Mouse (Mus musculus) MEL (cell line): ENCODE data around the gene Cbr4. TPM values are rescaled to one million over a fixed set of nuclear protein-coding genes. Genes with fewer than 3 reads are reported as not detected.

Source experiments
- DNase-seq: peaks from one replicate; pipeline ENCODE4 v3.0.0; 2011; ENCODE audit warnings: low read depth, low spot score
- H3K27ac ChIP-seq: 2 replicates; pipeline ENCODE4 v1.5.1; 2012; ENCODE audit warnings: low read depth, mild to moderate bottlenecking, control low read depth, low read length, moderate library complexity; ENCODE audit not compliant: control insufficient read depth
- H3K27me3 ChIP-seq, 2 experiments: fragments of 150-350 bp in 1 of 2; sonication (generic) in 1 of 2; 2 replicates each; pipeline ENCODE4 v1.6.1; 2012; ENCODE audit warnings: low read length in 2 of 2, mild to moderate bottlenecking in 2 of 2, improper control_type of control experiment in 1 of 2, moderate library complexity in 1 of 2; ENCODE audit not compliant: insufficient read depth in 2 of 2, control insufficient read depth in 1 of 2
- H3K36me3 ChIP-seq, 2 experiments: 2 replicates each; pipeline ENCODE4 v1.6.1; 2012 to 2014; ENCODE audit warnings: low read length in 2 of 2, improper control_type of control experiment in 1 of 2, inconsistent platforms in 1 of 2, mild to moderate bottlenecking in 1 of 2; ENCODE audit not compliant: insufficient read depth in 2 of 2, control insufficient read depth in 1 of 2
- H3K4me1 ChIP-seq, 2 experiments: fragments of 150-350 bp in 1 of 2; sonication (generic) in 1 of 2; 2 replicates each; pipeline ENCODE4 v1.6.1; 2012; ENCODE audit warnings: low read length in 2 of 2, improper control_type of control experiment in 1 of 2, mild to moderate bottlenecking in 1 of 2; ENCODE audit not compliant: insufficient read depth in 2 of 2, control insufficient read depth in 1 of 2
- H3K4me3 ChIP-seq, 2 experiments: fragments of 150-350 bp in 1 of 2; sonication (generic) in 1 of 2; 2 replicates each; pipeline ENCODE4 v1.5.1; 2012; ENCODE audit warnings: low read depth in 2 of 2, low read length in 2 of 2, mild to moderate bottlenecking in 2 of 2, moderate library complexity in 2 of 2, control low read depth in 1 of 2, improper control_type of control experiment in 1 of 2; ENCODE audit not compliant: control insufficient read depth in 1 of 2, insufficient read depth in 1 of 2
- H3K79me2 ChIP-seq: 2 replicates; pipeline ENCODE4 v1.6.1; 2012; ENCODE audit warnings: mild to moderate bottlenecking, low read length, moderate library complexity; ENCODE audit not compliant: control insufficient read depth, poor library complexity, insufficient read depth
- H3K9ac ChIP-seq: 2 replicates; pipeline ENCODE4 v1.6.1; 2012; ENCODE audit warnings: low read depth, mild to moderate bottlenecking, control low read depth, low read length, moderate library complexity; ENCODE audit not compliant: control insufficient read depth, poor library complexity, severe bottlenecking
- H3K9me3 ChIP-seq: fragments of 150-350 bp; sonication (generic); replicated peaks from 2 replicates; pipeline ENCODE4 v1.6.1; 2012; ENCODE audit warnings: mild to moderate bottlenecking, low read length, improper control_type of control experiment, moderate library complexity; ENCODE audit not compliant: insufficient read depth
- BHLHE40 ChIP-seq: IDR thresholded peaks from 2 replicates; pipeline ENCODE4 v1.6.1; 2012; ENCODE audit warnings: low read depth, mild to moderate bottlenecking, inconsistent platforms, low read length, improper control_type of control experiment, borderline replicate concordance
- CHD2 ChIP-seq: IDR thresholded peaks from 2 replicates; pipeline ENCODE4 v1.6.1; 2011; ENCODE audit warnings: low read length, improper control_type of control experiment
- CTCF ChIP-seq, 3 experiments: IDR thresholded peaks in 2 of 3; conservative IDR thresholded peaks in 1 of 3; 2 replicates each; pipeline ENCODE4 v1.5.1; 2011 to 2012; ENCODE audit warnings: low read length in 3 of 3, low read depth in 2 of 3, mild to moderate bottlenecking in 2 of 3, improper control_type of control experiment in 1 of 3, inconsistent platforms in 1 of 3, mixed read lengths in 1 of 3, moderate library complexity in 1 of 3; ENCODE audit not compliant: control insufficient read depth in 1 of 3, insufficient read depth in 1 of 3, poor library complexity in 1 of 3, severe bottlenecking in 1 of 3
- E2F4 ChIP-seq: IDR thresholded peaks from 2 replicates; pipeline ENCODE4 v1.6.1; 2011; ENCODE audit warnings: low read depth, low read length, improper control_type of control experiment, borderline replicate concordance
- ELF1 ChIP-seq: IDR thresholded peaks from 2 replicates; pipeline ENCODE4 v1.6.1; 2014; ENCODE audit warnings: low read depth, mild to moderate bottlenecking, inconsistent platforms, low read length, improper control_type of control experiment, moderate library complexity
- EP300 ChIP-seq, 2 experiments: IDR thresholded peaks; 2 replicates each; pipeline ENCODE4 v1.6.1; 2011; ENCODE audit warnings: improper control_type of control experiment in 2 of 2, low read length in 2 of 2, low read depth in 1 of 2, mild to moderate bottlenecking in 1 of 2
- GABPA ChIP-seq: IDR thresholded peaks from 2 replicates; pipeline ENCODE4 v1.6.1; 2012; ENCODE audit warnings: low read depth, mild to moderate bottlenecking, inconsistent platforms, low read length, improper control_type of control experiment, moderate library complexity
- GATA1 ChIP-seq: IDR thresholded peaks from 2 replicates; pipeline ENCODE4 v1.6.1; 2011; ENCODE audit warnings: low read depth, low read length, improper control_type of control experiment
- HCFC1 ChIP-seq: IDR thresholded peaks from 2 replicates; pipeline ENCODE4 v1.6.1; 2012; ENCODE audit warnings: low read depth, mild to moderate bottlenecking, inconsistent platforms, low read length, improper control_type of control experiment, moderate library complexity
- JUND ChIP-seq: IDR thresholded peaks from 2 replicates; pipeline ENCODE4 v1.6.1; 2011; ENCODE audit warnings: low read depth, mild to moderate bottlenecking, improper control_type of control experiment, low read length
- KAT2A ChIP-seq: conservative IDR thresholded peaks from 2 replicates; pipeline ENCODE4 v1.6.1; 2012; ENCODE audit warnings: low read depth, low read length, improper control_type of control experiment, inconsistent platforms
- MAFK ChIP-seq: IDR thresholded peaks from 2 replicates; pipeline ENCODE4 v1.6.1; 2011; ENCODE audit warnings: low read depth, mild to moderate bottlenecking, low read length, improper control_type of control experiment, borderline replicate concordance
- MAX ChIP-seq: IDR thresholded peaks from 2 replicates; pipeline ENCODE4 v1.6.1; 2011; ENCODE audit warnings: low read length, improper control_type of control experiment
- MYB ChIP-seq: IDR thresholded peaks from 2 replicates; pipeline ENCODE4 v1.6.1; 2011; ENCODE audit warnings: mild to moderate bottlenecking, low read depth, low read length, improper control_type of control experiment
- MYC ChIP-seq: IDR thresholded peaks from 2 replicates; pipeline ENCODE4 v1.6.1; 2011; ENCODE audit warnings: low read depth, mild to moderate bottlenecking, low read length, improper control_type of control experiment, moderate library complexity
- NELFE ChIP-seq: IDR thresholded peaks from 2 replicates; pipeline ENCODE4 v1.6.1; 2011; ENCODE audit warnings: low read depth, low read length, improper control_type of control experiment
- POLR2A ChIP-seq, 2 experiments: IDR thresholded peaks; 2 replicates each; pipeline ENCODE4 v1.6.1; 2011 to 2012; ENCODE audit warnings: low read length in 2 of 2, mild to moderate bottlenecking in 2 of 2, control low read depth in 1 of 2, improper control_type of control experiment in 1 of 2, low read depth in 1 of 2, moderate library complexity in 1 of 2; ENCODE audit not compliant: control insufficient read depth in 1 of 2, insufficient read depth in 1 of 2, poor library complexity in 1 of 2
- POLR2AphosphoS2 ChIP-seq: IDR thresholded peaks from 2 replicates; pipeline ENCODE4 v1.6.1; 2011; ENCODE audit warnings: low read length, improper control_type of control experiment
- RAD21 ChIP-seq: IDR thresholded peaks from 2 replicates; pipeline ENCODE4 v1.6.1; 2011; ENCODE audit warnings: mild to moderate bottlenecking, low read depth, low read length, improper control_type of control experiment
- SMC3 ChIP-seq: IDR thresholded peaks from 2 replicates; pipeline ENCODE4 v1.6.1; 2011; ENCODE audit warnings: low read depth, low read length, improper control_type of control experiment
- TAL1 ChIP-seq: IDR thresholded peaks from 2 replicates; pipeline ENCODE4 v1.6.1; 2012; ENCODE audit warnings: mild to moderate bottlenecking, inconsistent platforms, low read length, moderate library complexity, mixed read lengths
- UBTF ChIP-seq: IDR thresholded peaks from 2 replicates; pipeline ENCODE4 v1.6.1; 2012; ENCODE audit warnings: low read depth, mild to moderate bottlenecking, inconsistent platforms, low read length, improper control_type of control experiment, moderate library complexity, borderline replicate concordance; ENCODE audit not compliant: insufficient read depth
- USF1 ChIP-seq: IDR thresholded peaks from 2 replicates; pipeline ENCODE4 v1.6.1; 2014; ENCODE audit warnings: low read depth, mild to moderate bottlenecking, inconsistent platforms, low read length, improper control_type of control experiment, moderate library complexity
- ZMIZ1 ChIP-seq: IDR thresholded peaks from 2 replicates; pipeline ENCODE4 v1.6.1; 2012; ENCODE audit warnings: low read depth, mild to moderate bottlenecking, inconsistent platforms, low read length, improper control_type of control experiment, moderate library complexity
- ZNF384 ChIP-seq: IDR thresholded peaks from 2 replicates; pipeline ENCODE4 v1.6.1; 2012; ENCODE audit warnings: low read depth, mild to moderate bottlenecking, inconsistent platforms, low read length, improper control_type of control experiment
- polyA plus RNA-seq, 2 experiments: library from polyadenylated mRNA; stranded (reverse) in 1 of 2; unstranded in 1 of 2; fragments of >175 nt in 1 of 2; fragments of >200 nt in 1 of 2; gene quantifications; 2 replicates each; pipeline versions ENCODE4 v1.2.1 to v1.2.4; 2012; ENCODE audit warnings: low replicate concordance in 2 of 2, low read depth in 1 of 2; ENCODE audit not compliant: insufficient read length in 2 of 2, insufficient read depth in 1 of 2, missing spikeins in 1 of 2
- total RNA-seq: library from RNA; depleted of rRNA; stranded (reverse); fragments of 300-350 nt; gene quantifications from 2 replicates; pipeline ENCODE4 v1.2.3, GENCODE M21; 2012

The Cbr4 gene
- total and polyA plus RNA-seq, 3 experiments: 15.4 to 15.8 TPM; not detected in 1

- TF ChIP-seq GATA1 (no peak), USF1 (no peak), POLR2AphosphoS2 (no peak), EP300 (IDR thresholded peaks at IDR 0.05; ENCODE audit: low read depth in 1 of 2, low read length in 2 of 2) (no peak), ZNF384 (peak; percentile 89), E2F4 (no peak), UBTF (no peak), KAT2A (no peak), RAD21 (peak; percentile 98), BHLHE40 (0 out of 2 replicates have a peak, but pooled peaks have one; percentile 19), POLR2A (IDR thresholded peaks at IDR 0.05; ENCODE audit: control insufficient read depth in 1 of 2, insufficient read depth in 1 of 2, low read depth in 1 of 2, low read length in 2 of 2, poor library complexity in 1 of 2) (no peak)
Observed at GRCm38 (mm10) chr8:61515931-61516744, 28.6 kb downstream of the Cbr4 start (continued).

DNA sequence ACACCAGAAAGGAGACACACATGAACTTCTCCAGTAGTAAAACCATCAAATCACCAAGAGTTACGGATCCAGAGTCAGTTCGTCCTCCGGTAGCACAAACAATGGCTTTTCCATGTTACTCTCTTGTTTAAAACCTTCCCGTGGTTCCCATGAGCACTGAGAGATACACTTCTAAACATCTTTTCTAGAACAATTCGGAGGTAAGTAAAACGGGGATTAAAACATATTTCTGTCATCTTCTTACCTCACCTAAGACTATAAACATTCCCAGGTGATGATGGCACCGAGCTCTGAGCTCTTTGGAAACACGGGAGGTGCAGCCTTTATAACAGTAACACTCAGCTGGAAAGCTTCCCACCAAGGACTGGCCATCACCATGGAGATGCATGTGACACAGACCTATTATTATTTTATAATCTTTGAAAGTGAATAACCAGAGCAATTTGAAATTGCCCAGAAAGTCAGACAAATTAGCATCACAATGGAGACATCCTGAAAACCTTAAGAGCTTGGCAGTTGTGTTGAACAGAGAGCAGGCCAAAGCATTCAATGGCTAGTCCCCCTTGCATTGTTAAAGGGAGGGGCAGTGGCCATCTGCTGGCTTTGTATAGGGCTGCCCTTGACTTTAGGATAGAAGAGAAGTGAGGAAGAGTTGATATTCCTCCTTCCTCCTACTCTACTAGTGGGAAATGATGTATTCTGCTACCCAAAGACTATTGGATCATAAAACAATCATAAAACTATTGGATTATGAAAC is 29.4 kb downstream of the Cbr4 start:
- no peaks in the 10 kb centered on the region for H3K79me2 ChIP-seq
- peak overlapping the region; percentile 62 to 81 for H3K4me3 ChIP-seq
- no peaks in the 10 kb centered on the region for H3K27me3 ChIP-seq

More for the DNA sequence above, 29.4 kb downstream of the Cbr4 start:
- H3K9ac ChIP-seq: peak overlapping the region; percentile 66; the same call in 1 of the 2 replicates
- H3K9me3 ChIP-seq: no peaks in the 10 kb centered on the region
- H3K36me3 ChIP-seq: peaks cover 0 to 9% of the 10 kb centered on the region in 2 experiments; a peak in 2 of 4 replicates
- no peak overlapping the region for H3K27ac ChIP-seq
- TF ChIP-seq MAX: no peak
- no peak for TF ChIP-seq NELFE
- no peak for TF ChIP-seq TAL1
- TF ChIP-seq SMC3: no peak
- TF ChIP-seq ELF1: no peak
- no peak for TF ChIP-seq MYB
- no peak for TF ChIP-seq ZMIZ1
- TF ChIP-seq GATA1: no peak
- TF ChIP-seq RAD21: no peak
- no peak for TF ChIP-seq JUND
- TF ChIP-seq POLR2A (IDR thresholded peaks at IDR 0.05; ENCODE audit: control insufficient read depth in 1 of 2, insufficient read depth in 1 of 2, low read depth in 1 of 2, low read length in 2 of 2, poor library complexity in 1 of 2): no peak
- no peak for TF ChIP-seq CTCF (IDR thresholded peaks at IDR 0.05 in 2 of 3, conservative IDR thresholded peaks at IDR 0.05 in 1 of 3; ENCODE audit: control insufficient read depth in 1 of 3, insufficient read depth in 1 of 3, low read depth in 2 of 3, low read length in 3 of 3, poor library complexity in 1 of 3, severe bottlenecking in 1 of 3)
- no peak for TF ChIP-seq CHD2
- no peak for TF ChIP-seq GABPA
- TF ChIP-seq MYC: no peak
- no peak for TF ChIP-seq KAT2A
- TF ChIP-seq HCFC1: no peak
- no peak for TF ChIP-seq MAFK
- H3K4me1 ChIP-seq: peaks cover 5 to 6% of the 10 kb centered on the region in 2 experiments
- DNase-seq: peak; percentile 4
